Mouse (Mus musculus) bone marrow, adult 2 months (tissue): ENCODE results near the gene Tmem110. TPM values are rescaled to one million over a fixed set of nuclear protein-coding genes. Genes with fewer than 3 reads are reported as not detected.

Experiments used
- H3K27ac ChIP-seq: fragments of 200-500 bp; 2 replicates; pipeline ENCODE4 v1.5.1; 2012; ENCODE audit warnings: low read depth, mild to moderate bottlenecking, control low read depth, inconsistent platforms, low read length; ENCODE audit not compliant: control insufficient read depth, poor library complexity, insufficient read depth
- H3K4me1 ChIP-seq: fragments of 200-500 bp; 2 replicates; pipeline ENCODE4 v1.6.1; 2011; ENCODE audit warnings: low read length; ENCODE audit not compliant: control insufficient read depth, insufficient read depth
- H3K4me3 ChIP-seq: fragments of 200-500 bp; replicated peaks from 2 replicates; pipeline ENCODE3; 2011; ENCODE audit warnings: mild to moderate bottlenecking, low read depth, low read length, control low read depth; ENCODE audit not compliant: control insufficient read depth
- CTCF ChIP-seq: fragments of 200-500 bp; IDR thresholded peaks from 2 replicates; pipeline ENCODE4 v1.5.1; 2011; ENCODE audit warnings: low read length, control low read depth; ENCODE audit not compliant: control insufficient read depth, insufficient read depth
- POLR2A ChIP-seq: fragments of 200-500 bp; IDR thresholded peaks from 2 replicates; pipeline ENCODE4 v1.6.1; 2011; ENCODE audit warnings: low read depth, mild to moderate bottlenecking, control low read depth, low read length, borderline replicate concordance; ENCODE audit not compliant: control insufficient read depth
- WGBS: fragments of 180-500 bp; shearing (Covaris S2); methylation state at CpG from one replicate; pipeline ENCODE4 v1.1.7; 2018; 5-methylcytosine and 5-hydroxymethylcytosine counted together
- polyA plus RNA-seq: library from polyadenylated mRNA; stranded (reverse); fragments of >200 nt; gene quantifications from 2 replicates; pipeline ENCODE4 v1.2.4, GENCODE M21; 2011; ENCODE audit warnings: low replicate concordance; ENCODE audit not compliant: missing spikeins, insufficient read depth, insufficient read length

Tmem110 gene
- polyA plus RNA-seq, 1 experiment: 18.2 TPM

- TF ChIP-seq CTCF: no peak
- TF ChIP-seq POLR2A: no peak
- Histone ChIP-seq H3K27ac (no peak overlapping the region), H3K4me3 (no peak overlapping the region), H3K4me1 (peaks cover 3% of the 10 kb centered on the region)
- WGBS: 70% methylated on average over 10 of the region's 10 CpGs
Observed at GRCm38 (mm10) chr14:30868826-30869225, 43.4 kb downstream of the Tmem110 start.

- no peak overlapping the region for H3K4me3 ChIP-seq
- peak overlapping the region; percentile 82 for H3K27ac ChIP-seq
- H3K4me1 ChIP-seq: peaks cover 3% of the 10 kb centered on the region
- WGBS: 61% methylated on average over 8 of the region's 8 CpGs
- TF ChIP-seq POLR2A (no peak), CTCF (no peak)
Observed at GRCm38 (mm10) chr14:30869391-30869801, 44.0 kb downstream of the Tmem110 start.

- Histone ChIP-seq H3K27ac (peak overlapping the region; percentile 82), H3K4me1 (peaks cover 5% of the 10 kb centered on the region), H3K4me3 (no peak overlapping the region)
- 69% methylated on average over 25 of the region's 25 CpGs for WGBS
- TF ChIP-seq POLR2A (no peak), CTCF (0 out of 2 replicates have a peak, but pooled peaks have one; percentile 3)
Observed at GRCm38 (mm10) chr14:30870206-30871147, 45.1 kb downstream of the Tmem110 start.

- TF ChIP-seq CTCF (no peak), POLR2A (no peak)
- peak overlapping the region; percentile 43 for H3K27ac ChIP-seq
- peaks cover 7% of the 10 kb centered on the region for H3K4me1 ChIP-seq
Observed at GRCm38 (mm10) chr14:30874095-30874700, 48.8 kb downstream of the Tmem110 start.

GRCm38 (mm10) chr14:30875130-30875865, 49.9 kb downstream of the Tmem110 start:
- WGBS: 49% methylated on average over 12 of the region's 12 CpGs
- Histone ChIP-seq H3K4me3 (no peak overlapping the region), H3K27ac (peak overlapping the region; percentile 77), H3K4me1 (peaks cover 7% of the 10 kb centered on the region)
- TF ChIP-seq CTCF (no peak), POLR2A (no peak)

More at GRCm38 (mm10) chr14:30874095-30874700, 48.8 kb downstream of the Tmem110 start:
- 71% methylated on average over 18 of the region's 18 CpGs for WGBS
- no peak overlapping the region for H3K4me3 ChIP-seq

- H3K4me3 ChIP-seq: no peak overlapping the region
- 51% methylated on average over 9 of the region's 9 CpGs for WGBS
- peaks cover 4% of the 10 kb centered on the region for H3K4me1 ChIP-seq
- no peak for TF ChIP-seq CTCF
- TF ChIP-seq POLR2A: no peak
- H3K27ac ChIP-seq: peak overlapping the region; percentile 77
Observed at GRCm38 (mm10) chr14:30875955-30876354, 50.6 kb downstream of the Tmem110 start.

- H3K27ac ChIP-seq: peak overlapping the region; percentile 77
- WGBS: 66% methylated on average over 10 of the region's 10 CpGs
Observed at GRCm38 (mm10) chr14:30876451-30876850, 51.1 kb downstream of the Tmem110 start.

More at GRCm38 (mm10) chr14:30876451-30876850, 51.1 kb downstream of the Tmem110 start:
- TF ChIP-seq CTCF (peak; percentile 4; the same call in 1 of the 2 replicates), POLR2A (no peak)
- Histone ChIP-seq H3K4me3 (no peak overlapping the region), H3K4me1 (peaks cover 4% of the 10 kb centered on the region)
